Mouse (Mus musculus): ENCODE results near the gene Rasgrf2. TPM values are rescaled to one million over a fixed set of nuclear protein-coding genes. Genes with fewer than 3 reads are reported as not detected.

Rasgrf2 gene
- polyA plus RNA-seq, 1 experiment: 0.04 TPM

DNA sequence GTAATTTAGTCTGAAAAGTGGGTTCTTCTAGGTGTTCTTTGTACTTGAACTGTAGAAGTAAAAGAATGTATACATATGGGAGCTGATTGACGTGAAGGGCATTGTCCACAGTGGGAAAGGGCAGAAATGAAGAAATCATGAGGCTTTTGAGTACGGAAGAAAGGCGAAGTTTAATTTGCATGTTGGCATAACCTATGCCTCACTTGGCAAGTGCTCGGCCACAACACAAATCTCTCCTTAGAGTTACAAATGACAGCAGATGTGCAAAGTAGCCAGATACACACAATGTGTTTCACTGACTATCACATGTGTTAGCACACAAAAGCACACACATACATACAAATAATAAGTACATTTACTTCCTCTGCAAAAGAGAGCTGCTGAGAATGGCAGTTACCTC is 251.2 kb downstream of the Rasgrf2 start:
- TF ChIP-seq CTCF (IDR thresholded peaks at IDR 0.05; ENCODE audit: control insufficient read depth, insufficient read depth, insufficient read length) (no peak), USF1 (IDR thresholded peaks at IDR 0.05; ENCODE audit: low read depth) (no peak), MAX (IDR thresholded peaks at IDR 0.05) (no peak), MYOD1 (IDR thresholded peaks at IDR 0.05; ENCODE audit: control insufficient read depth, insufficient read length, low read depth) (no peak)

DNA sequence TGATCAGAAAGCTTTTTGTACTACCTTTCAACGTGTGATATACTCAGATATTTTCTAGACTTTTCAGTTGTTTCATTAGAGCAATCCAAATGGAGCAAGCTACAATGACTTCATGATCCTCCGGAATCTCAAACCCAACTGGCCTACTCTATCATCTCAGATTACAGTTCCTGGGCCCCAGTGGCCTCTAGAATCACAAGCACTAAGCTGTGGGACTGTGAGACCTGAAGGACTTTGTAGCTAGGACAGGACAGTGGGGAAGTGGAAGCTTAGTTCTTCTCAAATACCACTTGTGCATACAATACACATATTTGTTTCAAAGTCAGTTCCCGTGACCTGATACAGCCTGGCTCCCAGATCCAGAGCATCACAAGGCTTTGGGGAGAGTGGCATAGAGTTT is 253.5 kb downstream of the Rasgrf2 start:
- Histone ChIP-seq H3K27me3 (ENCODE audit: control insufficient read depth, insufficient read depth, insufficient read length) (no peaks in the 10 kb centered on the region), H3ac (ENCODE audit: control insufficient read depth, insufficient read length, low read depth) (no peak overlapping the region), H3K4me3 (ENCODE audit: insufficient read depth, poor library complexity, severe bottlenecking) (no peak overlapping the region), H3K79me2 (ENCODE audit: control insufficient read depth, insufficient read depth) (no peaks in the 10 kb centered on the region), H3K79me3 (ENCODE audit: low read depth) (no peaks in the 10 kb centered on the region), H3K36me3 (ENCODE audit: control insufficient read depth, insufficient read depth) (no peaks in the 10 kb centered on the region)
- TF ChIP-seq MYOD1 (IDR thresholded peaks at IDR 0.05; ENCODE audit: control insufficient read depth, insufficient read length, low read depth): no peak
- TF ChIP-seq FOSL1 (IDR thresholded peaks at IDR 0.05; ENCODE audit: insufficient read depth, low read length, poor library complexity, severe bottlenecking): no peak

More for the DNA sequence above, 251.2 kb downstream of the Rasgrf2 start:
- no peaks in the 10 kb centered on the region for H3K79me2 ChIP-seq (ENCODE audit: control insufficient read depth, insufficient read depth)
- no peaks in the 10 kb centered on the region for H3K36me3 ChIP-seq (ENCODE audit: control insufficient read depth, insufficient read depth)
- no peaks in the 10 kb centered on the region for H3K79me3 ChIP-seq (ENCODE audit: low read depth)
- H3ac ChIP-seq (ENCODE audit: control insufficient read depth, insufficient read length, low read depth): no peak overlapping the region
- H3K4me3 ChIP-seq (ENCODE audit: insufficient read depth, poor library complexity, severe bottlenecking): no peak overlapping the region
- H3K27me3 ChIP-seq (ENCODE audit: control insufficient read depth, insufficient read depth, insufficient read length): no peaks in the 10 kb centered on the region

DNA sequence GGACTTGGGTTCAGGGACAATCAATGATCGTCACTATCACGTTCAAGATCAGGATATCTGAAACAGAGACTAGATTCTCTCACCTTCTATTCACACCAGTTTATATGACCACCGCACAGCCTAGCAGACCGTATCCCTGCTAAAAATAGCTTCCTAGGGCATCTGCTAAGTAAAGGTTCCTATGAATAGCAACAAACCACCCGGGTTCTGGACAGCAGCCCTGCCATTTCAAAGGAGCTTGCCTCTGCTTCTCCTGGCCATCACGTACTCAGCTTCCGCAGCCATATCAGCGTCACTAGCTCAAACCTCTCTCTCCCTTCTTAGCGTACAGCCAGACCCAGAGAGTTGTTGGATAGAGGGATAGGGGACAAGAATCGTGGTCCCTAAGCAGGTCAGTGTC is 254.1 kb downstream of the Rasgrf2 start:
- no peaks in the 10 kb centered on the region for H3K36me3 ChIP-seq (ENCODE audit: control insufficient read depth, insufficient read depth)
- no peak overlapping the region for H3K4me3 ChIP-seq (ENCODE audit: insufficient read depth, poor library complexity, severe bottlenecking)
- TF ChIP-seq MYOD1 (IDR thresholded peaks at IDR 0.05; ENCODE audit: control insufficient read depth, insufficient read length, low read depth): no peak
- TF ChIP-seq CEBPB (IDR thresholded peaks at IDR 0.05; ENCODE audit: low read depth): no peak
- TF ChIP-seq MYOG (IDR thresholded peaks at IDR 0.05; ENCODE audit: control insufficient read depth, extremely low read depth, insufficient read length): no peak
- no peak for TF ChIP-seq CTCF (IDR thresholded peaks at IDR 0.05; ENCODE audit: control insufficient read depth, insufficient read depth, insufficient read length)
- TF ChIP-seq FOSL1 (IDR thresholded peaks at IDR 0.05; ENCODE audit: insufficient read depth, low read length, poor library complexity, severe bottlenecking): no peak
- no peak for TF ChIP-seq MAX (IDR thresholded peaks at IDR 0.05)
- no peak for TF ChIP-seq USF1 (IDR thresholded peaks at IDR 0.05; ENCODE audit: low read depth)
- no peak overlapping the region for H3ac ChIP-seq (ENCODE audit: control insufficient read depth, insufficient read length, low read depth)
- no peaks in the 10 kb centered on the region for H3K79me2 ChIP-seq (ENCODE audit: control insufficient read depth, insufficient read depth)
- no peaks in the 10 kb centered on the region for H3K27me3 ChIP-seq (ENCODE audit: control insufficient read depth, insufficient read depth, insufficient read length)
- H3K79me3 ChIP-seq (ENCODE audit: low read depth): no peaks in the 10 kb centered on the region

DNA sequence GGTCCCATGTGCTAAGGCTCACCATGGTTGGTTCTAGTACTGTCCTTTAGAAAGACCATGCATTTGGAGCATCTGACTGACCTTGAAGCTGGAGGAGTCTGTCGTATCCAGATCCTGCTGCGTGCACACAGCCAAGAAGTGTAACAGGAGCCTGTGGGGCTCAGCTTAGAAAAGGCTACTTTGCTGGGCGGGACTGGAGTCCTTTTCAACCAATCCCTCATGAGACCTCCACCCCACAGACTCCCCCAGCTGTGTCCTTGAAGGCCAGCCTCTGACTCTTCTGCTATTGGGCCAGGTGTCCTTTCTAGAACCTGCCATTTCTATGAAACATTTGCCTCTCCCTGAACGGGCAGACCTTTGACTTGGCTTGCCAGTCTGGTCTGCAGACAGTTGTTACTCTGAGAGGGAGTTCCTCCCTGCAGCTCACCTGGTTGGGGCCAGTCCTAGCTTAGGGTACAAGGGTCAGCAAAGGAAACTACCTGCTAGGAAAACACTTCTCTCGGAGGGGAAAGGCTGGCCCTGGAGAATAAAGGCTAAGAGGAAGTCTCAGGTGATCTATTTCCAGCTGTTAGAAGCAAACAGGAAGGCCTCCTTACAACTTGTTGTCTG is 254.6 kb downstream of the Rasgrf2 start, which contains the start of gene Ckmt2:
Gene Ckmt2 (minus strand): TSS at position 145 of the 609 bp plus-strand sequence.
- no peaks in the 10 kb centered on the region for H3K79me2 ChIP-seq (ENCODE audit: control insufficient read depth, insufficient read depth)
- no peaks in the 10 kb centered on the region for H3K36me3 ChIP-seq (ENCODE audit: control insufficient read depth, insufficient read depth)
- H3ac ChIP-seq (ENCODE audit: control insufficient read depth, insufficient read length, low read depth): no peak within 1 kb of the TSS
- H3K27me3 ChIP-seq (ENCODE audit: control insufficient read depth, insufficient read depth, insufficient read length): no peaks in the 10 kb centered on the region
- TF ChIP-seq USF1 (IDR thresholded peaks at IDR 0.05; ENCODE audit: low read depth) (no peak), CTCF (IDR thresholded peaks at IDR 0.05; ENCODE audit: control insufficient read depth, insufficient read depth, insufficient read length) (no peak), CEBPB (IDR thresholded peaks at IDR 0.05; ENCODE audit: low read depth) (no peak), MYOG (IDR thresholded peaks at IDR 0.05; ENCODE audit: control insufficient read depth, extremely low read depth, insufficient read length) (no peak), MYOD1 (IDR thresholded peaks at IDR 0.05; ENCODE audit: control insufficient read depth, insufficient read length, low read depth) (no peak), MAX (IDR thresholded peaks at IDR 0.05) (no peak), FOSL1 (IDR thresholded peaks at IDR 0.05; ENCODE audit: insufficient read depth, low read length, poor library complexity, severe bottlenecking) (no peak)
- H3K4me3 ChIP-seq (ENCODE audit: insufficient read depth, poor library complexity, severe bottlenecking): no peak within 1 kb of the TSS
- no peaks in the 10 kb centered on the region for H3K79me3 ChIP-seq (ENCODE audit: low read depth)

DNA sequence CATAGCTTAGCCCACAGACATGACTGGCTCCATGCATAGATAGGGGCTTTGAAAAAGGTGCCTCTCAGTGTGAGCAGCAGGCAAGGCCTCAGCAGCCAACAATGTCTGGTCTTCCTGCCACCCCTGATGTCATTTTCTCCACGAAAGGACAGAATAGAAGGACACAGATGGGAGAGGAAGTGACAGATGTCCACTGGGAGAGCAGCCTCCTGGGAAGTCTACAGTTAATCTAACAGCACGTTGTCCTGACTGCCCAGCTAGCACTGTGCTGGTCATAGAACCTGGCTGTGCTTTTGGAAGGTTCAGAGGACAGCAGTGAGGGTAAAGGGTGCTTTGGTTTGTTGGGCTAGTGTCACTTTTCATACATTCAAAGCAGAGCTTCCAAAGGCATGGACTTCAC is 255.9 kb downstream of the Rasgrf2 start:
- no peaks in the 10 kb centered on the region for H3K79me3 ChIP-seq (ENCODE audit: low read depth)
- H3K79me2 ChIP-seq (ENCODE audit: control insufficient read depth, insufficient read depth): no peaks in the 10 kb centered on the region
- no peak for TF ChIP-seq MYOD1 (IDR thresholded peaks at IDR 0.05; ENCODE audit: control insufficient read depth, insufficient read length, low read depth)
- H3ac ChIP-seq (ENCODE audit: control insufficient read depth, insufficient read length, low read depth): no peak overlapping the region
- H3K4me3 ChIP-seq (ENCODE audit: insufficient read depth, poor library complexity, severe bottlenecking): no peak overlapping the region
- H3K27me3 ChIP-seq (ENCODE audit: control insufficient read depth, insufficient read depth, insufficient read length): no peaks in the 10 kb centered on the region
- no peaks in the 10 kb centered on the region for H3K36me3 ChIP-seq (ENCODE audit: control insufficient read depth, insufficient read depth)

DNA sequence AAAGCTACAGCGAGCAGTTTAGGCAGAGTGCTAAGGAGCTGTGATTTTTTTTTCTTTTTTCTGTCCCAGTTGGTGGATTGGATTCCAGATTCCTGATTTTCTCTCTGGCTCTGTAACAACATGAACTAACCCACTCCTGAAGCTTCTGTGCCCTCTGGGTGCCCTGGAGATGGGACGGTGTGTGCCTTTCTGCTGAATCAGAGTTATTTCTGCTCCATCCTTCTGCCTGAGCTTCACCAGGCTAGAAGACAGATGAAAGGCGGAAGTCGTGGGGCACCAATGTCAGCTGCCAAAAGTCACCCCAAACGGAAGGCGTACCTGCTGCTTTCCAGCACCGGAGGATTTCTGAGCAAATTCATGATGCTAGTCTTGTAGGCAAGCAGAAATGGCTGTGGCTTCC is 256.9 kb downstream of the Rasgrf2 start:
- Histone ChIP-seq H3K36me3 (ENCODE audit: control insufficient read depth, insufficient read depth) (no peaks in the 10 kb centered on the region), H3K79me3 (ENCODE audit: low read depth) (no peaks in the 10 kb centered on the region), H3K27me3 (ENCODE audit: control insufficient read depth, insufficient read depth, insufficient read length) (no peaks in the 10 kb centered on the region), H3ac (ENCODE audit: control insufficient read depth, insufficient read length, low read depth) (no peak overlapping the region), H3K79me2 (ENCODE audit: control insufficient read depth, insufficient read depth) (no peaks in the 10 kb centered on the region), H3K4me3 (ENCODE audit: insufficient read depth, poor library complexity, severe bottlenecking) (no peak overlapping the region)
- TF ChIP-seq MAX (IDR thresholded peaks at IDR 0.05) (no peak), USF1 (IDR thresholded peaks at IDR 0.05; ENCODE audit: low read depth) (no peak), CEBPB (IDR thresholded peaks at IDR 0.05; ENCODE audit: low read depth) (no peak), FOSL1 (IDR thresholded peaks at IDR 0.05; ENCODE audit: insufficient read depth, low read length, poor library complexity, severe bottlenecking) (no peak), MYOG (IDR thresholded peaks at IDR 0.05; ENCODE audit: control insufficient read depth, extremely low read depth, insufficient read length) (no peak), CTCF (IDR thresholded peaks at IDR 0.05; ENCODE audit: control insufficient read depth, insufficient read depth, insufficient read length) (no peak)

All from C2C12 (cell line).